Mouse (Mus musculus): Measurements from ENCODE around the gene 1700001K19Rik.

The 1700001K19Rik gene

GRCm38 (mm10) chr12:110682561-110683299 lies at the start of gene 1700001K19Rik:
1700001K19Rik (minus strand) TSS chr12:110682619.
- 78% methylated on average over 9 of the region's 9 CpGs for WGBS

- WGBS: 59% methylated on average over 1 of the region's 1 CpGs
Measured at GRCm38 (mm10) chr12:110726428-110726827, 44.0 kb upstream of the 1700001K19Rik start.

- 82% methylated on average over 5 of the region's 5 CpGs for WGBS
Measured at GRCm38 (mm10) chr12:110725489-110725888, 43.1 kb upstream of the 1700001K19Rik start.

DNA sequence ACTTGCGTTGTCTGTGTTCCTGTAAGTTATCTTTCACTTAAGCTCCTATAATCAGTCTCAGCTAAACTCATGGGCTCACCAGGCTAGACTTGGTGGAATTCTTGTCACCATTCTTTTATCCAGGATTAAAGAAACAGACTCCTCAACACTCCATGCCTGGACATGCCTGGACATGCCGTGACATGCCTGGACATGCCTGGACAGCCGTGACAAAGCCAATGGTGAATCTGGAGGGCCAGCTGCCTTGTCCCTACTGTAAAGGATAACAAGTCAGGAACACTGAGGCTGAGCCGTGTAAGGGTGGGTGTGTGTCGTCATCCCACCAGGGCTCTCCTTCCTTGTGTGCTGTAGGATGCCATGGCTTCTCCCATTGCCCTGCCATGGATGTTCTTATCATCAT lies 42.6 kb upstream of the 1700001K19Rik start:
- 93% methylated on average over 5 of the region's 5 CpGs for WGBS

DNA sequence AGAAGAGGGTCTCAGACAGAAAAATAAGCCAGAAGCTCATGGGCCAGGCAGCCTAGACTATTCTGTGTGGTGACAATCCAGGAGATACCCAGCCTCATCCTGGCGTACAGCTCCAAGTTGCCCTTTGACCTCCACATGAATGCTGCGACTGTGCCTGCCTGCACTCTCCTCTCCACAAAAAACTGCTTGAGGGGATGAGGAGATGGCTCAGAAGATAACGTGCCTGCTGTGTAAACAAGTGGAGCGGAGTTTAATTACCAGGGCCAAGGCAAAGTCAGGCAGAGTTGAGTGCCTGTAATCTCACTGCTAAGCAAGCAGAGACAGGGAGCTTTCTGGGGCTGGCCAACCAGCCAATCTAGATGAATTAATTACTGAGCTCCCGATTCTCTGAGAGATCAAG lies 33.6 kb upstream of the 1700001K19Rik start:
- 73% methylated on average over 5 of the region's 5 CpGs for WGBS

GRCm38 (mm10) chr12:110714215-110714614 lies 31.8 kb upstream of the 1700001K19Rik start:
- WGBS: 90% methylated on average over 6 of the region's 6 CpGs

DNA sequence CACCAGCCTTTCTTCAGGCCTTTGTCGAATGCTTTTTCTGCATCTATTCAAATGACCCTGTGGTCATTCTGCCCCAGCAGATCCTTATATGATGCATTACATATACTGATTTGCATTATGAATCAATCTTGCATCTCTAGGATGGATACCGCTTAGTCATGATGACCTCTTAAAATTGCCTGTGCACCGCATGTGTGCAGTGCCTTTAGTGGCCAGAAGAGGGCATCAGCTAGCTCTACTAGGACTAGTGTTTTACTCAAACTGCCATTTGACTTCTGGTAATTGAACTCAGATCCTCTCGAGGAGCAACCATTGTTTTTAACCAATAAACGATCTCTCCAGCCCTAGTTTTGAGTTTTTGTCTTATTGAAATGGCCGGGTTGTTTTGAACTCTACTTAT lies 31.4 kb upstream of the 1700001K19Rik start:
- WGBS: 96% methylated on average over 6 of the region's 6 CpGs

DNA sequence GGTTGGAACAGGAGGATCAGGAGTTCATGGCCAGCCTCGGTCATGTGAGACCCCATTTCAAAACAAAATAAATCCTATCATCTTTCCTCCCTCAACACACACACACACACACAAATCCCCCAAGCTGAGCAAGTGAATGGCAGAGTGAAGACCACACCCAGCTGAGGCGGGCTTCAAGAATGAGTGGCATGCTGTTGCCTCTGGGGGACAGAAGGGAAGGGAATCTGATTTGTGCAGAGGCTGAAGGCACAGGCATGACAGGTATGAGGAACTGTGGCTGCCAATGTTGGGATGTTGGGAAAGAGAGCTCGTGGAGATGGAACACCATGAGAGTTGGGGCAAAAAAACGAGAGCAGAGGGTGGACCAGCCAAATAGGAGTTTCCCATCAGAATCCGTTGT lies 28.9 kb upstream of the 1700001K19Rik start:
- 77% methylated on average over 5 of the region's 5 CpGs for WGBS

GRCm38 (mm10) chr12:110707451-110707850 lies 25.0 kb upstream of the 1700001K19Rik start:
- WGBS: 94% methylated on average over 7 of the region's 7 CpGs

GRCm38 (mm10) chr12:110706337-110707231 lies 24.2 kb upstream of the 1700001K19Rik start:
- 8% methylated on average over 27 of the region's 27 CpGs for WGBS

DNA sequence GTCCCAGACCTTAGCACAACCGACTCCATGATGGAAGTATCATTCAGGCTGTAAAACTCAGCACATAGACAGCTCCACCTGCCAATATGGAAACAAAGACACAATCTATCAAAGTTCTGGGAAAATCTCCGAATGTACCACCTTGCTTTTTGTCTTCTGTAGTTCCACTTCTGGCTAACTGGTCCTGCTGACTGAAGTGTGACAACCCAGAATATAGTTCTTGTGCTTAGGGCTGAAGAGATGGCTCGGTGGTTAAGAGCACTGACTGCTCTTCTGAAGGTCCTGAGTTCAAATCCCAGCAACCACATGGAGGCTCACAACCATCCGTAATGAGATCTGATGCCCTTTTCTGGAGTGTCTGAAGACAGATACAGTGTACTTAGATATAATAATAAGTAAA lies 23.0 kb upstream of the 1700001K19Rik start:
- WGBS: 89% methylated on average over 4 of the region's 4 CpGs

DNA sequence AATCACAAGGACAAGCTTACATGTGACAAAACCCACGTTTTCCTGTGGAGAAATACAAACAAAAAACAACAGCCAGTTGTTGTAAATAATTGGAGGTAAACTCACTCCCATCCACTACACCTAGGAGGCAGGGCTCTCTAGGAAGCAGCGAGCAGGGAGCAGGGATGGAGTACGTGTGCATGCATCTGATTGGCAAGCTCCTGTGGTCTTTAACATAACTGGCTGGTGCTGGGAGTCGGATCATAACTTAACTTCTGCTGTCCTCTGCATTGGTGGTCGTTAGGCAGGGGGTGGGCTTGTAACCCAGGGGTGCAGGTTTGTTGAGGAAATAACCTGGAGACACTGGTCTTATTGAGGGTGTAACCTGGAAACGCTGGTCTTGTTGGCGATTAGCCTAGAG lies 21.3 kb upstream of the 1700001K19Rik start:
- 79% methylated on average over 7 of the region's 7 CpGs for WGBS

DNA sequence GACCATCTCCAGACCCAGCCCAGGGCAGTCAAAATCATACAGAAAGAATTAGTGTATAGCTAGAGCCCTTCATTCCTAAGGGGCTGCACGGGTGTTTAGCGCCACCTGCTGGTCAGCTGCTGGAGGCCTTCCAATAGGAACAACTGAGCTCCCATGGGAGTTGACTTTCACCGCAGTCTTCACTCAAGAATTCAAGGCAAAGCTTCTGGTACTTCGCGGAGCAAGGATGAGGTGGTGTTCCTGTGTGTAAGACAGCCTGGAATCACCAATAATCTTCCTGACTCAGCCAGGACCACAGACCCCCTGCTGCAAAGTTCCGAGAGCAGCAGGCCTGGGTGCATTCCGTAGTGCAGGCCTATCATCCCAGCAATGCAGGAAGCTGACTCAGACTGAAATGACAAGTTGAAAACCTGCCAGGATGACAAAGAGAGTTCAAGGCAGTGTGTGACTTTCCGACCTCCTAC lies 20.6 kb upstream of the 1700001K19Rik start:
- 28% methylated on average over 8 of the region's 8 CpGs for WGBS

- 46% methylated on average over 4 of the region's 4 CpGs for WGBS
Measured at GRCm38 (mm10) chr12:110702556-110702955, 20.1 kb upstream of the 1700001K19Rik start, which contains the start of gene Hsp90aa1. Hsp90aa1 (minus strand) TSS chr12:110702728.

GRCm38 (mm10) chr12:110701363-110701762 lies 18.9 kb upstream of the 1700001K19Rik start:
- 57% methylated on average over 3 of the region's 3 CpGs for WGBS

GRCm38 (mm10) chr12:110700730-110701129 lies 18.3 kb upstream of the 1700001K19Rik start:
- 79% methylated on average over 2 of the region's 2 CpGs for WGBS

GRCm38 (mm10) chr12:110699171-110699547 lies 16.7 kb upstream of the 1700001K19Rik start:
- 73% methylated on average over 2 of the region's 2 CpGs for WGBS

- 73% methylated on average over 15 of the region's 15 CpGs for WGBS
Measured at GRCm38 (mm10) chr12:110698523-110699170, 16.2 kb upstream of the 1700001K19Rik start.

GRCm38 (mm10) chr12:110698080-110698479 lies 15.7 kb upstream of the 1700001K19Rik start:
- WGBS: 92% methylated on average over 1 of the region's 1 CpGs

GRCm38 (mm10) chr12:110697457-110697856 lies 15.0 kb upstream of the 1700001K19Rik start:
- 70% methylated on average over 5 of the region's 5 CpGs for WGBS

DNA sequence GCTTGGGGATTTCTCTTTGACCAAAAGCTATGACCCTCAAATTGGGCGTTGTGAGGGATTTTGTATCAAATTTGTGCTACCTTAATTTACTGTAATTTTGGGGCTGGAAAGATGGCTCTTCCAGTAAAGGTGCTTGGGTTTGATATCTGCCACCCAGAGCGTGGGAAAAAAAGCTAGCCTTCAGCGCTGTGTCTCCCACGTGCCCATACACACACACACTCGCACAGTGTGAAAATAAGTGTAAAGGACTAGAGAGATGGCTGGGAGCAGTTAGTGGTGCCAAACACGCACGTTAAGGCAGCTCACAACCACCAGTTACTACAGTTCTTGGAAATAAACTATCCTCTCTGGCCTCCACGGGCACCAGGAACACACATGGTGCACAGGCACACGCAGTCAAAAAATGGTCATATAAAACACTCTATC lies 14.6 kb upstream of the 1700001K19Rik start:
- WGBS: 32% methylated on average over 9 of the region's 9 CpGs
